ENCODE assay signal across 25 mouse cellular contexts in the genomic region with DNA sequence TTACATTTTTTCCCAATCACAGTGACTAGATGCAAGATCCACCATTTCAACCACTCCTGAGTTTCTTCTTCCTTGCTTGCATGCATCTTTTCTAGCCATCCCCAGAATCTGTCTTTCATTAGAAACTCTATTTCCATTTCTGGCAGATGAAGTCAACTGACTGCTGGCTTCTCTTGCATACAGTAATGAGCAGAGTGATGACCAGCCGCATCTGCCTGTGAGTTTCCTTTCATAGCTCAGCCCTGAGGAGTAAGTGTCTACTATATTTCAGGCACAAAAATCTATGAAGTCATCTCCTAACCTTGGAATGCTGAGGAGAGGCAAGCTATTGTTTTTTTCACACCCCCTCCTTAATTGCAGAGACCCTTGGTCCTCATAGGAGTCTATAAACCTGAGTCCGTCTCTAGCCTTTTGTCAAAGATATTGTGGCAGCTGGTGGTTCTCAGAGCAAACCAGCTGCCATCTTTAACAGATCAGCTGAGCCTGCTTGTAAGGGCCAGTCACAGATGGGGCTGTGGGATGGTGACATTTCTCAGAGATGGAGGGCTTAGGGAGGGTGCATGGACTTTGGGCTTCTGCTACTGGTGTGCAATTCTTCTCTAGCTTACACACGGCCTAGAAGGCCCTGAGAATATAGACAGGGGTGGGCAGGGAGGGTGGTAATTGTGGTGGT. TPM values are rescaled to one million over a fixed set of nuclear protein-coding genes. Genes with fewer than 3 reads are reported as not detected.
A peak's percentile ranks its signal among the peaks of the same experiment; 100 is the strongest.
DNase-seq lines count a peak whose midpoint lies in the region; ATAC-seq and TF ChIP-seq lines count a peak whose summit lies in the region.
"Had no signal": no experiment of that assay in that cellular context is flagged by ENCODE, and none has a peak within 500 bp of the region (broad histone marks: within the 10 kb centered on the region; RNA-seq: fewer than 3 reads in every experiment).

No protein-coding gene starts in this region.

- ATAC-seq in forebrain, embryonic 11.5 days (replicated peaks; ENCODE audit: low FRiP score): no peak

- H3K27me3 ChIP-seq in forebrain, embryonic 10.5 days (ENCODE audit: poor library complexity, severe bottlenecking): no peaks in the 10 kb centered on the region
- no peaks in the 10 kb centered on the region for H3K27me3 ChIP-seq in forebrain, embryonic 11.5 days (ENCODE audit: control insufficient read depth, insufficient read depth, low read length)
- H3K27me3 ChIP-seq in kidney, adult 2 months (replicated peaks; ENCODE audit: control insufficient read depth, insufficient read depth, low read length): no peaks in the 10 kb centered on the region
- H3K27me3 ChIP-seq: forebrain, embryonic 12.5 days; heart, embryonic 13.5 days; hindbrain, embryonic 12.5 days; liver, embryonic 13.5 days had no signal

- no peak for TF ChIP-seq CTCF in kidney, adult 2 months (conservative IDR thresholded peaks at IDR 0.05; ENCODE audit: insufficient read depth, insufficient read length, low read depth, low read length)

- H3K4me2 ChIP-seq in forebrain, embryonic 11.5 days (ENCODE audit: low read depth, low read length, severe bottlenecking): no peak overlapping the region
- H3K4me2 ChIP-seq: forebrain, embryonic 12.5 days; heart, embryonic 13.5 days; hindbrain, embryonic 12.5 days; liver, embryonic 13.5 days had no signal

- no peak overlapping the region for H3K9ac ChIP-seq in forebrain, embryonic 11.5 days (ENCODE audit: low read length)
- H3K9ac ChIP-seq: forebrain, embryonic 12.5 days; heart, embryonic 13.5 days; hindbrain, embryonic 12.5 days; liver, embryonic 13.5 days had no signal

- no peaks in the 10 kb centered on the region for H3K4me1 ChIP-seq in forebrain, embryonic 10.5 days
- H3K4me1 ChIP-seq in forebrain, embryonic 11.5 days (replicated peaks; ENCODE audit: control insufficient read depth, insufficient read depth, low read length): no peaks in the 10 kb centered on the region
- H3K4me1 ChIP-seq in kidney, adult 2 months (ENCODE audit: control insufficient read depth, insufficient read depth, low read length): no peaks in the 10 kb centered on the region
- H3K4me1 ChIP-seq: forebrain, embryonic 12.5 days; heart, embryonic 13.5 days; hindbrain, embryonic 12.5 days; liver, embryonic 13.5 days had no signal

- WGBS in forebrain, embryonic 10.5 days: 82% methylated on average over 3 of the region's 3 CpGs
- WGBS in forebrain, embryonic 11.5 days: 75% methylated on average over 3 of the region's 3 CpGs
- 86% methylated on average over 3 of the region's 3 CpGs for WGBS in kidney, adult 2 months

- no peak for DNase-seq in forebrain, embryonic 10.5 days (ENCODE audit: extremely low spot score, low spot score)
- no peak for DNase-seq in forebrain, embryonic 11.5 days (ENCODE audit: low spot score)
- peak; percentile 34 for DNase-seq in layer of hippocampus, adult 9-11 months
- DNase-seq in layer of hippocampus, postnatal 25 days (ENCODE audit: extremely low spot score in 1 of 2, low spot score in 1 of 2): no peak
- peak; percentile 52 for DNase-seq in brain, adult 2 months (ENCODE audit: low read depth, low spot score)
- peak; percentile 22 for DNase-seq in retina, embryonic 14.5 days (ENCODE audit: low spot score)
- DNase-seq in kidney, adult 2 months: no peak
- DNase-seq: adrenal gland, postnatal 14 days; cerebellum, adult 9-10 months; gastrocnemius, postnatal 36 days; heart, adult 2 months; heart, postnatal 14 days; kidney, postnatal 10 days; liver, embryonic 13.5 days; lung, adult 2 months; midbrain, embryonic 14.5 days; thymus, adult 2 months; thymus, postnatal 4 days had no signal

- H3K27ac ChIP-seq in forebrain, embryonic 10.5 days: 0 out of 2 replicates have a peak overlapping the region, but pooled peaks have one; percentile 3
- no peak overlapping the region for H3K27ac ChIP-seq in forebrain, embryonic 11.5 days (ENCODE audit: low read depth, low read length)
- no peak overlapping the region for H3K27ac ChIP-seq in kidney, adult 2 months (ENCODE audit: insufficient read depth, low read depth, low read length)
- H3K27ac ChIP-seq: forebrain, embryonic 12.5 days; heart, adult 2 months; heart, embryonic 13.5 days; hindbrain, embryonic 12.5 days; liver, embryonic 13.5 days had no signal

- H3K9me3 ChIP-seq in forebrain, embryonic 10.5 days: no peaks in the 10 kb centered on the region
- no peaks in the 10 kb centered on the region for H3K9me3 ChIP-seq in forebrain, embryonic 11.5 days (ENCODE audit: control insufficient read depth, low read length)
- H3K9me3 ChIP-seq: forebrain, embryonic 12.5 days; heart, embryonic 13.5 days; hindbrain, embryonic 12.5 days; liver, embryonic 13.5 days had no signal

- H3K4me3 ChIP-seq in forebrain, embryonic 10.5 days: no peak overlapping the region
- no peak overlapping the region for H3K4me3 ChIP-seq in forebrain, embryonic 11.5 days (ENCODE audit: low read depth, low read length)
- H3K4me3 ChIP-seq in kidney, adult 2 months (ENCODE audit: insufficient read depth, low read depth, low read length): no peak overlapping the region
- H3K4me3 ChIP-seq: forebrain, embryonic 12.5 days; heart, adult 2 months; heart, embryonic 13.5 days; hindbrain, embryonic 12.5 days; liver, embryonic 13.5 days had no signal

- no peak for TF ChIP-seq POLR2A in kidney, adult 2 months (IDR thresholded peaks at IDR 0.05; ENCODE audit: low read depth, low read length)

- no peaks in the 10 kb centered on the region for H3K36me3 ChIP-seq in forebrain, embryonic 10.5 days (replicated peaks)
- no peaks in the 10 kb centered on the region for H3K36me3 ChIP-seq in forebrain, embryonic 11.5 days (ENCODE audit: control insufficient read depth, insufficient read depth, low read length)
- H3K36me3 ChIP-seq in kidney, adult 2 months (ENCODE audit: control insufficient read depth, insufficient read depth, low read length): no peaks in the 10 kb centered on the region
- H3K36me3 ChIP-seq: forebrain, embryonic 12.5 days; hindbrain, embryonic 12.5 days; liver, embryonic 13.5 days had no signal

RNA-seq across cellular contexts. Expression of gene Nr2e3, which starts 25.6 kb away (rescaled TPM):
- not detected in 2 replicates for polyA plus RNA-seq in forebrain, embryonic 10.5 days (2016; fragmentation: Nextera tagmentation; extraction: Ambion mirVana)
- polyA plus RNA-seq in forebrain, embryonic 11.5 days (2014; fragmentation: Nextera tagmentation; extraction: Ambion mirVana): not detected in 2 replicates
- not detected for total RNA-seq in layer of hippocampus, postnatal 25 days (2021)
- 1.2 TPM in 2 replicates for polyA plus RNA-seq in kidney, adult 2 months (2012; rRNA removed)
- total RNA-seq: adrenal gland, postnatal 14 days; gastrocnemius, postnatal 36 days; heart, adult 2 months; heart, postnatal 14 days; layer of hippocampus, adult 18-20 months; left cerebral cortex, postnatal 10 days; megakaryocyte-erythroid progenitor cell, adult 5-6 weeks had no signal
- polyA plus RNA-seq: heart, adult 2 months; heart, embryonic 13.5 days; liver, embryonic 13.5 days; lung, adult 2 months; midbrain, embryonic 14.5 days; neural tube, embryonic 11.5 days; thymus, adult 2 months had no signal

Comparison
In these comparisons a context has a peak if more than half of its experiments do, and no peak if none do; other contexts are left out.
1. DNase-seq: peak in layer of hippocampus, adult 9-11 months (single experiment), brain, adult 2 months (single experiment) and retina, embryonic 14.5 days (single experiment); none in forebrain, embryonic 10.5 days (single experiment), forebrain, embryonic 11.5 days (single experiment), layer of hippocampus, postnatal 25 days (0 of 2) and kidney, adult 2 months (single experiment).